Mouse (Mus musculus): ENCODE data around the gene Fam213b. TPM values are rescaled to one million over a fixed set of nuclear protein-coding genes. Genes with fewer than 3 reads are reported as not detected.

Fam213b gene
- polyA plus RNA-seq, 1 experiment: 120 TPM

DNA sequence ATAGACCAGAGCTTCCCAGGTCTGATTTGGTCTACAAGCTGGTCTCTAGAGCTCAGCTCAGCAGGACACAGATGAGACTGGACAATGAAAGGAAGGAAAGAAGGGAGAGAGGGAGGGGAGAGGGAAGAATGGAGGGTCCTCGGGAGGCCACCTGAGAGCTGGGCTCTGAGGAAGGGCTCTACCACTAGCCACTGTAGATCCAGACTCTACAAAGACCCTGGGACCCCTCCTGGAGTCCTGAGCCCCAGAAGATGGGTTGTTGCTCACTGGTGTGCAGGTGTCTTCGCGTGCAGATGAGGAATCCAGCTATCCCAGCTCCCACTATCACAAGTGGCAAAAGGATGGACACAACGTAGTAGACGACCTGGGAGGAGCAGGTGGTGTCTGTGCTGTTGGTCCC, 24.0 kb upstream of the Fam213b start:
- DNase-seq (ENCODE audit: low read depth): no peak

DNA sequence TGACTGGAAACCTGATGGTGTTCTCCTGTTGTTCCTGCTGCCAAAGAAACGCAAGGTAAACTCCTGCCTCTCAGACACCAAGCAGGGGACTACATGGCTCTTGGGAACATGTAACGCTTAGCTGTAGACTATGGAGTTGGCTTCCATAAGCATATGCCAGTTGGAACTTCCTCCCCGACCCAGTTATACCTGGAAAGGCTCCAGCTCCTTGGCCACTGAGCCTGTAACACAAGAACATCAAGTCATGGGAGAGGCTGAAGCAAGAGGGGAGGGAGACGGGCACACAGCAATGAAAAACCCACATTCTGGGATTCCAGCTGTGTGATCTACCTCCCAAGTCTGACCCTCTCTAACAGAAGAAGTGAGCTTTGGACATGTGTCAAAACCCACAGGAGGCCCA, 23.4 kb upstream of the Fam213b start:
- no peak for DNase-seq (ENCODE audit: low read depth)

DNA sequence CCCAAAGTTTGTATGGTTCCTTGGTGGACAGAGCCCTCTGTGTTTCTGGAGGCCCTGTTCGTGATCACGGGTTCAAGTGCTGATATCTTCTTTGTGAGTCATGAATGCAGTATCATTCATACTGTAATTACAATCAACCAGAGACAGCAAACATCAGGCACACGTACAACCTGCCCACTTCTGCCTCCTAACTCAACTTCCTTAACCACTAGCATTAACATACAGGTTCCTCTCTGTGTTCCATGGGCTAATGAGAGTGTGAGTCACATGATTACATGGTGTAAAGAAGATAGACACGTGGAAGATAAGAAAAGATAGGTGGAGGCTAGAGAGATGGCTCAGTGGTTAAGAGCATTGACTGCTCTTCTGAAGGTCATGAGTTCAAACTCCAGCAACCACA, 17.7 kb upstream of the Fam213b start:
- DNase-seq (ENCODE audit: low read depth): no peak

DNA sequence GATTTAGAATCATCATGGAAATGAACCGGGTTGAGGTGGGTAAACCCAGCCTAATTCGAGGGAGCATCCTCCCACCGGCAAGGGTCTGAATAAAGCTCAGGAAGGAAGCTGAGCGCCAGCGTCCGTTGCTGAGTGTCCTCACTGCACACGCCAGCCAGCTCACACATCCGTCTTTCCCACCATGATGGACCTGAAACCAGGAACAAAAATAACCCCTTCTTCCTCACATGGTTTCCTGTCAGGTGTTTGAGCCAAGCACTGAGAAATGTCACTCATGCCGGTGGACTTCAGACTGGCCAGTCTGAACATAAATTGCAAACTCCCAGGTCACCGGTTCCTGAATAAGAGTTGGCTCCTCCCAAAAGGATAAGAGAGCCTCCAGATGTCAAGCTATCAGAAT, 16.4 kb upstream of the Fam213b start:
- DNase-seq (ENCODE audit: low read depth): no peak

DNA sequence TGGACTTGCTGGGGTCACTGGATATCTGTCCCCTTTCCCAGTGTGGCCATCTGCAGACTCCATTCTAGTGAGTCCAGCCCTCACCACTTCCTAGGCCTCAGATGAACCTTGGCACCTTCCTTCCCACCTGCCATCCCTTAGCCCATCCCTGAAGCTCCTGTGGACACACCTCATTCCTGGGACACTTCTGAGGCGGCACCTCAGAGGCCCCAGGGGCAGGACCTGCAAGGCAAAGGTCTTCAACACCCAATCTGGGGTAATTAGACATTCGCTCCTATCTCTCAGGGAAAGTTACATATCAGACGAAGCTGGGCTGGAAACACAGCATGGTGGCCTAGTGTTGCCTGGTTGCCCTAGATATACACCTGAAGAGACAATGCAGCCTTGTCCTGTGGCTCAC, 15.8 kb upstream of the Fam213b start:
- DNase-seq (ENCODE audit: low read depth): no peak

DNA sequence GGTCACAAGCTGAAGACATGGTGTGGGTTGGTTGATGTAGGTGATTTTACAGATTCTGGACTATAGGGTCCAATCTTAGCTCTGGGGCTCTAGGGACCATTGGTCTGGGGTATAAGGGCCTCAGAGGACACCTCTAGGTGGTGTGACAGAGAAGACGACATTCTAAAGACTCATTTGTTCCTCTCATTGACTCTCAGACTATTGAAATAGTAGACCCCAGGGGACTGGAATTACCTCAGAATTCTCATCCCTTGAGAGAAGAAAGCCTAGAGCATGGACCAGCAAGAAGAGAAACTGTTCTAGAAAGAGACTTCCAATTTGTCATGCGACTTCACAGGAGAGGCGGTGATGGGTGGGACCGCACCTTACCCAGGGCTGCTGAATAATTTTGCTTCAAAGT, 15.3 kb upstream of the Fam213b start:
- no peak for DNase-seq (ENCODE audit: low read depth)

DNA sequence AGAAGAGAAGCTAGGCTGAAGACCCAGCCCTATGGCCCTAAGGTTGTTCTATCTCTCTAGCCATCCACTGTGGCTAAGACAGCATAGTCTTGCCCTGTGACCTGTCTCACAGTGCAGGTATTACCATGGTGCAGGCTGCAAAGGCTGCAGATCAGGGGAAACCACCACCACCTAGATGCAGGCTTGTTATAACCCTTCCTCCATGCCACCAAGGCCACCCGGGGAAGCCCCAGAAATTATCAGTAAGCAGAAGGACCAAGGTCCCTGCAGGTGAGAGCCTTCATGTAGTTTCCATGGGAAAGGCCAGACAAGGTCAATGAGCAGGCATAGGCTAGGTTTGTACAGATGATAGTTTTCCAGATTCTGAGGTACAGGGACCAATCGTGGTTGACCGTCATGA, 14.9 kb upstream of the Fam213b start:
- no peak for DNase-seq (ENCODE audit: low read depth)

DNA sequence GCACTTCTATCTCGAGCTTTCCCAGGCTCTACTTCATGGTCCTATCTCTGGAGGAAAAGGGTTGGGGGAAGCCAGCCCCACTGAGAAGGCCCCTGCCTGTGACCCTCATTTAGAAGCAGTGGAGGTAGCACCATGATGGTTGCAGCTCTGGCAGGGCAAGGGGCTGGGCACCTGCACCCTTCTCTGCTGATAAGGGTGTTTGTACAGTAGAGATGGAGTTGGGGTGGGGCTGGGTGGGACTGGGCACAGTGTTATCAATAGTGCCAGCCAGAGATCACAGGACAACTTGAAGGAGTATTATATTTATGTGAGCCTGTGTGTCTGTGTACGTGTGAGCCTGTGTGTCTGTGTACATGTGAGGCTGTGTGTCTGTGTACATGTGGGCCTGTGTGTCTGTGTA, 12.7 kb upstream of the Fam213b start:
- no peak for DNase-seq (ENCODE audit: low read depth)

DNA sequence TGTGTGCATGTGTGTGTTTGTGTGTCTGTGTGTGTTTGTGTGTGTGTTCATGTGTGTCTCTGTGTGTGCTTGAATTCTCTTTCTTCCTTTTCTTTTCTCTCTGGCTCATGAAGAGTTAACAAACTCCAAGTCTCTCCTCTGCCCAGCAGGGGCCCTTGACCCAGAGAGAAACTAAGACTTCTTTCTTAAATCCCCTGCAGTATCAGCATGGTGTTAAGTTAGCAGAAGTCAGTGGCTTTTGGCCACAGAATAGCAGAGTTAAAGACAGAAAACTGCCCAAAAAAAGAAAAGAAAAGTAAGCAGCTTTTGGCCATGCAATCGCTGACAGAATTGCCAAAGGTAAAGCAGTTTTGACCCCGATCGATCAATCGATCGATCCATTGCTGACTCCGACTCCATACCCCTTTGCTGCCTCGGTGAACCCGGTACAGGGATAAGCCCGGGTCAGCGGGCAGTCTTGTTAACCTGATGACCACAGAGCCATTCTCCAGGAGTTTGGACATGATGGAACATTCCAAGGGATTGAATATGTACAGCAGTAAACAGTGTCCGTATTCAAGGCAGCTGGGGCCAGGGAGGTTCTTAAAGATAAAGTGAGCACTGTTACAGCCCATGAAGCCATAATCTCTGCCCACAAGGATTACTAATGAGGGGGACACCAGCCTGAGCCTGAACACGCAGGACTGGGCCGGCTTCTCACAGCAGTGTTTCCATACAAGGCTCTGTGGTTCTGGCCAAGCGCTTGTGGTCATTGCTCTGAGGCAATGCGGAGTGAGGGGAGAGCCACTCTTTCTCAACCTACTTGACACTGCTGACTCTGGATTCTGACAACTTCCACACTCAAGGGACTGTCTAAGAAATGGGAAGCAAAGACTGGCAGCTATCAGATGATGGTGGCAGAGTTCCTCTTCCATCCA, 11.9 kb upstream of the Fam213b start:
- DNase-seq (ENCODE audit: low read depth): no peak

DNA sequence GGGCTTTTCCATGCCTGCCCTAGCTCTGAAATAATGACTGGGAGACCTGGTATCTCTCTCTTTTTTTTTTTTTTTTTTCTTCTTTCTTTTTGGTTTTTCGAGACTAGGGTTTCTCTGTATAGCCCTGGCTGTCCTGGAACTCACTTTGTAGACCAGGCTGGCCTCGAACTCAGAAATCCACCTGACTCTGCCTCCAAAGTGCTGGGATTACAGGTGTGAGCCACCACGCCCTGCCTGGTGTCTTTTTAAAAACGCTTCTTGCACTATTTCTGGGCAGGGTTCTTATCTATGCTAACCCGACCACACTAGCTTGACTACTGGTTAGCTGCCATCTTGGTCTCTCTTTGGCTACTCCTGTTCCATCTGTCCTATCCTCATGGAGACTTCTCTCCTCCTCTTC, 9.6 kb upstream of the Fam213b start:
- DNase-seq (ENCODE audit: low read depth): no peak

DNA sequence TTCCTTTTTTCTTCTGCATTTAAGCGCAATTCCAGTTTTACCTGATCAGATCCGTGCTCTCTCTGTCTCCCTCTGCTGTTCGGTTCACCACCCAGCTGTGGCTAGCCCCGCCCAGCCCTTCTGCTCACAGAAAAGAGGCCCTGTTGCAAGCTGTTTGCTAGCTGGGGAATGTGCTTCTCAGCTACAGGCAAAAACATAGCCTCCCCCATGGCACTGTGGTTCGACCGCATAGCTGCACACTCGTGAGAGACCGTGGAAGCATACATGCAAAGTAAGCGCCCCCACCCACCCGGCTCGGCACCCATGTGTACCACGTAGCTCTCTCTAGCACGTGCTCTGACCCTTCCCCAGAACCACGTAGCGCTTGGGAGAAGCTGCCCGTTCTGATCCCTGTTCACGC, 8.9 kb upstream of the Fam213b start:
- no peak for DNase-seq (ENCODE audit: low read depth)

DNA sequence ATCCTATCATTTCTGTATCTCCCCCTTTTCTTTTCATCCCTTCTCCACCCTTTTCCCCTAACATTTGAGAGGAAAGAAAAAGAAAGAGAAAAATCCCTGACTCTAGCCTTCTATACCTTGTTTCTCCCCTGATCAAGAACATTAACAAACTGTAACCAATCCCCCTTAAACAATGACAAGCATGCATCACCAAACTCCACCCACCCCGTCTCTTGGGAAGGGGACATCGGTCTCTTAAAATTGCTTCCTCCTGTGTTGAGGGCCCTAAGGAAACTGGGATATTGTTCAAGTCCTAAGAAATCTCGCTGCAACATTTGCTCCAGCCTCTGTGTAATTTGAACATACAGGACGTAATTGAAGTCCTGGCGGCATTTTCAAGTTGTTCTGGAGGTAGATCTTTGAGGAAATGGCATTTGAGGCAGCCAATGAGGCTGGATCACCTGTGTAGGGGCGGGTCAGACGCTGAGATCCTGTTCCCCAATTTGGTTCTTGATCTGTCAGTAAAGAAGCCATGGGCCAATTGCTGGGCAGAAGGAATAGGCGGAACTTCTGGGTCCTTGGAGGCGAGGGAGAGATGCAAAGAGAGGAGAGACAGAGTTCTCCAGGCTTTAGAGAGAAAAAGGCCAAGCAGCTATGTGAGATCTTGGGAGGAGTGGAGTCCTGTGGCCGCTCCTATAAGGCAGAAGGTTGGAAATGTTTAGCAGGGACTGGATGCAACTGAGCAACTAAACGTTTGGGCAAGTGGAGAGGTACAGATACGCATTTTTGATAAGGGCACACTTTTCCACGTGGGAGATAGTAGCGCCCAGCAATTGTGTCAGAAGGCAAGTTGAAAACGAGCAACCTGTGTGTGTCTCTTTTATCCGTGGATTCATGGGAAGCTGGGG, 5.5 kb upstream of the Fam213b start:
- DNase-seq (ENCODE audit: low read depth): peak; percentile 70

DNA sequence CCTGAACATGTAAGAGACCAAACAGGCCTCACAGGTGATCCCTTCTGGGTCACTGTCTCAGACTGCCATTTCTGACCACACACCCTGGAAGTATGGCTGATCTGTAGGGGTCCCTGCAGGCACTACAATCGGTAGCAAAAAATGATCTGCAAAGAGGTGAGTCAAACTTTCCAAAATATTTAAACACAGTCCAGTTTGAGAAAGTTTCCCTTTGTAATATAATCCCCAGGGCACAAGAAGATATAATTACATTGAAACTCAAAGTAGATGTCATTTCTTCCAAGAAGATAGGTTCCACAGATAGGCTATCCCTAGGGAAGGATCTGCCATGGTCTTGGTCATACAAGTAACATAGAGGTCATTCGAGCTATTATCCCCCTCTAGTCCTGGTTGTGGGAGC, 3.4 kb upstream of the Fam213b start:
- no peak for DNase-seq (ENCODE audit: low read depth)

DNA sequence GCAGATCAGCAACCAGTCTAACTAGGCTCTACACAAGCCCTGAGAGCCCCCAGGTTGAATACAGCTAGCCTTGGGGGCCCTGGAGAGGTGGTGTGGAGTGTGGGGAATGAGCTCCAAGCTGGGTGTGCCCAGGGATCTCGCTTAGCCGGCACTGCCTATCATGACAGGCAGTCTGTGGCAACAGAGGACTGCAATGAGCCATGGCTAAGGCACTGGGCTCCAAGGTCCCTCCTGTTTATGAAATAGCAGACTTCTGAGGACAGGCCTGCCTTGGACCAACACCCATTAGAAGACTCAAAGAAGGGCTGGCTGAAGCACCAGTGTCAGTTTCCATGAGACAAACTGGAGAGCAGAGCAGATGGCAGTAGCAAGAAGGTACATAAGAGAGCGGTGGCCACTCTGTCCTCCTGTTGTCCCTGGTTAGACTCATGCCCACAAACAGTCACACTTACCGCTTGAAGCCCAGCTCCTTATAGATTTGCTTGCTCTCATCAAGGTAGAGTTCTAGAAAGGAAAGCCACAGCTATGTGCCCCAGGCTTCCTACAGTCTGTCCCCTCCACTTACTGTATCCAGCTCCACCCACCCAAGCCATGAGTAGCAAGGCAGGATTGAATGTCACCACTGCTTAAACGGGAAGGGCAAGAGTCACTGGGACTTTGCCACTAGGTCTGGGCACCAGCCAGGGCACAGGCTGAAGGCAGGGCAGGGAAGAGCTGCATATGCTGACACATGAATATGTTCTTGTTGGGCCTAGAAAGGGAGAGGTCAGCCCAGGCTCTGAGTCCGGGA, 1.1 kb downstream of the Fam213b start:
- DNase-seq (ENCODE audit: low read depth): no peak

DNA sequence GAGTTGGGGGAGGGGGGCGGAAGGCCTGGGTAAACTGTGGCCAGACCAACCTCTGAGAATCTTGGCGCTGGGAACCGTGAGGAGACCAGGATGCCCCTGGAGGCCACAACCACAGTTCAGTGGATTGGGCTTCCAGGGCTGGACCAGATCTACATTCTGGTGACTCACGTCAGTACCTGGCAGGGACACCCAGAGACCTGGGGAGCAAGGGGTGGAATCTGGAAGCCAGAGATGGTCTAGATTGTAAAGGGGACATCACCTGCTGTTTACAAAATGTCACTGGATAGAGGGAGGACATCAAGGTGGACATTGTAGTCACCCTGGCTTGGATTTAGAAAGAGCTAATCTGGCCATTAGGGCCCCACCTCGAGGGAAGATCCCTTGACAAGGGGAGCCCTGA, 3.4 kb downstream of the Fam213b start:
- DNase-seq (ENCODE audit: low read depth): no peak

DNA sequence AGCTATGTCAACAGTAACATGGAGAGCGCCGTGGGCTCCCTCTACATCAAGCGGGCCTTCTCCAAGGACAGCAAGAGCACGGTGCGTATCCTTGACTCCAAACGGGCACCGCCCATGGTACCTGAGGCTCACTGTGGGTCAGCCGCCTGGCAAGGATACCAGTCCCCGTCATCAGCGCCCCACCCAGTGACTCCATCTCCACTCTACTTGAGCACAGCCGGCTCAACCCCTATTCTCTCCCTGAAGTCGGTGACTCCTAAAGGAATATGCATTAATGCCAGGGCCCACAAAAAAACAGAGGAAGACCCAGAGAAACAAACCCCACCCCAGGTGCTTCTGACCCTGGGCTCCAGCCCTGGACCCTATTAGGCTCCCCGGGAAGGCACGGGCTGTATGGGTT, 8.0 kb downstream of the Fam213b start:
- no peak for DNase-seq (ENCODE audit: low read depth)

DNA sequence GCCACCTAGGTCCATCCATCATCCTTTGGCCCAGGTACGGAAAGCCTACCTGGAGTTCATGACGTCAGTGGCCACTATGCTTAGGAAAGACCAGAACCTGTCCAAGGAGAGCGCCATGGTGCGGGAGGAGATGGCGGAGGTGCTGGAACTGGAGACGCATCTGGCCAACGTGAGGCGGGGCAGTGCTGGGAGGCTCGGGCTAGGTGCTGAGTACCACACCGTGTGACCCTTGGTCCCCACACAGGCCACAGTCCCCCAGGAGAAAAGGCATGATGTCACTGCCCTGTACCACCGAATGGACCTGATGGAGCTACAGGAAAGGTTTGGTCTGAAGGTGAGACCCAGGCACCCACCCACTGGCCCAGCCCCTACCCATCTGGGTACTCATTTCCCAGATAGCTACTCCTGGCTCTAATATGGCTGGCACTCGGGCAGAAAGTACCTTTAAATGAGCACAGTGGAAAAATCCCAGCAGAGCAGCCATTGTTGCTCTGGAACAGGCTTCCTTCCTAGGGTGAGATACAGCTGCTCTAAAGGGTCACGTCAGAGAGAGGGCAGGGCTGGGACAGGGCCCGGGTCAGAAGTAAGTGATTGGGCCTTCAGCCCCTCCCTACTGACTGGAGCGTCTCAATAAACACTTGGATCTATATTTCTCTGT, 11.2 kb downstream of the Fam213b start:
- DNase-seq (ENCODE audit: low read depth): no peak

DNA sequence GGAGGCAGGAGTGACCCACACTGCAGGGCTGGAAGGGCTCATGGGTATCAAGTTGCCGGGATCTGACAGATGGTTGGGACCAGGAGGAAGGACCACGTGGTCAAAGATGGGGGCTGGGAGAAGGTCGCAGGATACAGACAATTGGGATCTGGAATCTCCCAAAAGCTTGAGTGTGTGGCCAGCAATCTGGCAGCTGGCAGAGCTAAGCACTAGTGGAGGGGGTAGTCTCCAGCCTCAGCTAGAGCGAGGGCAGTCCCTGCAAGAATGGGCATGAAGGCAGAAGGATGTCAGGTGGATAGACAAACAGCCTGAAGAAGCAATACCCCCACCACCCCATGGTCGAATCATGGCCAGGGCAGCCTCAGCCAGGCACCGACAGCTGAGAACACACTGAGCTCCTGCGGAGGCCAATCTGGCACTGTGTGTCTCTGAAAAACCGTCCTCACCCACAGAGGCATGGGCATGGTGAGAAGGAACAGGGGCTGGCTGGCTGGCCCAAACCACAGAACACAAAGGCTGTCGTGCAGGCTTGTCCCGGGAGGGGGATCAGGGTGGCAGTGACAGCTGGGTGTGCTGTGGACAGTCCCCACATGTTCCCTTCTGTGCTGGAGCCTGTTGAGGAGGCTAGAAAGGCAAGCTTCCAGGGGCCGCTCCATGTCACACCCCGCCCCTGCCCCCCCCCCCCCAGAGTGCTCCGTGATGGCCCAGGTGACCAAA, 11.9 kb downstream of the Fam213b start:
- no peak for DNase-seq (ENCODE audit: low read depth)

DNA sequence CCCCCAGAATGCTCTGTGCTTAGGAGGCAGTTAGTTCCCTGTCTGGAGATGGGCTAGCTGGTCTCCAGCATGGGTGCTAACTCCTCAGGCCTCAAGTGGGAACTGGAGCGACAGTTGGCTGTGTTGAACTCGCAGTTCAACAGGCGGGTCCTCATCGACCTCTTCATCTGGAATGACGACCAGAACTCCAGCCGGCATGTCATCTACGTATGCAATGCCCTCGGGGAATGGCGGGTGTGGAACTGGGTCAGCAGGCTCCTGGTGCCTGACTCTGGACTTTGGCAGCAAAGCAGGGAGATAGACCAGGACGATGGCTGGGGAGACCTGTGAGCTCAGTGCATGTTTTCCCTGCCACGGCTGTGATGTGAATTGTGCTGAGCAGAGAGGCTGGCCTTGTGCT, 13.5 kb downstream of the Fam213b start:
- DNase-seq (ENCODE audit: low read depth): no peak

DNA sequence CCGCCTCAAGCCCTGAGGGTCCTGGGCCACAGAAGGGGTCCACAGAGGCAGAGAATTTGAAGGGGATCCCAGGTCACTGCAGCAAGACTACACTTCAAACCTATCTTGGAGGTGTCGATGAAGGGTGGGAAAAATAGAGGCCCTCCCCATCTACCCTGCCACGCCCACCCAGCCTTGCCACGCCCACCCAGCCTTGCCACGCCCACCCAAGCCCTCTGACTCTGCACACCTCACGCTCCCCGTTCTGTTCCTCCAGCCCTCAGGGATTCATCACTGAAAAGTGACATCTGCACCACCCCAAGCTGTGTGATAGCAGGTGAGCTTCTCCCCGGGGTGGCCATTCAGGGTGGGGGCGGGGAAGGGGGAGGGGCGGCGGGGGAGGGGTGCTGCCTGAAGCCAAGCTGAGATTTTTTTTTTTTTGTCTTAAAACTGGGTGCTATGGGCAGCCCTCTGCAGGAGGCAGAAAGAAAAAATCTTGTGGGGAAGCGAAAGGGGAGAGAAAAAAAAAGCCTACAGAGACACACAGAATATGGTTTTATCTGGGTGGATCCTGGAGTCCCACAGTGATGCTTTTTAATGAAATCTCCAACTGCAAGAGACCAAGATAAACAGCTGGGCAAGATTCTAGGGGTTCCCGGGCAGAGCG, 16.8 kb downstream of the Fam213b start:
- DNase-seq (ENCODE audit: low read depth): no peak

Data from gonadal fat pad, adult 2 months (tissue).